Mouse (Mus musculus) embryonic facial prominence, embryonic 11.5 days (tissue): ENCODE measurements around the gene Ndufc1. TPM values are rescaled to one million over a fixed set of nuclear protein-coding genes. Genes with fewer than 3 reads are reported as not detected.
"Not testable (repeated sequence)": the region's sequence is repeated elsewhere in the genome, so short reads cannot be mapped to it uniquely, and the experiment has no call there.

Source experiments
- ATAC-seq: fragments of 200-750 bp; cut with Nextera tagmentation; replicated peaks from 2 replicates; pipeline ENCODE4 v1.8.0; 2017; ENCODE audit warnings: low read depth; ENCODE audit not compliant: insufficient number of reproducible peaks, low FRiP score, low TSS enrichment
- DNase-seq: peaks from one replicate; pipeline ENCODE4 v3.0.0-alpha.2; 2015; ENCODE audit warnings: low spot score
- H3K27ac ChIP-seq: fragments of 300-500 bp; sonication (generic); replicated peaks from 2 replicates; pipeline ENCODE4 v1.5.1; 2014; ENCODE audit warnings: mild to moderate bottlenecking, low read depth, low read length, control low read depth
- H3K27me3 ChIP-seq: fragments of 300-500 bp; sonication (generic); 2 replicates; pipeline ENCODE4 v1.6.1; 2014; ENCODE audit warnings: mild to moderate bottlenecking, low read length, moderate library complexity, mixed read lengths; ENCODE audit not compliant: control insufficient read depth, insufficient read depth
- H3K36me3 ChIP-seq: fragments of 300-500 bp; sonication (generic); replicated peaks from 2 replicates; pipeline ENCODE4 v1.6.1; 2014; ENCODE audit warnings: low read depth, mild to moderate bottlenecking, low read length, moderate library complexity, mixed read lengths; ENCODE audit not compliant: control insufficient read depth, insufficient read depth
- H3K4me1 ChIP-seq: fragments of 300-500 bp; sonication (generic); 2 replicates; pipeline ENCODE4 v1.6.1; 2014; ENCODE audit warnings: low read length, mixed read lengths; ENCODE audit not compliant: control insufficient read depth, insufficient read depth
- H3K4me2 ChIP-seq: fragments of 300-500 bp; sonication (generic); 2 replicates; pipeline ENCODE4 v1.6.1; 2014; ENCODE audit warnings: low read depth, mild to moderate bottlenecking, control low read depth, low read length, moderate library complexity
- H3K4me3 ChIP-seq: fragments of 300-500 bp; sonication (generic); 2 replicates; pipeline ENCODE4 v1.5.1; 2014; ENCODE audit warnings: low read depth, low read length, control low read depth
- H3K9ac ChIP-seq: fragments of 300-500 bp; sonication (generic); replicated peaks from 2 replicates; pipeline ENCODE4 v1.6.1; 2014; ENCODE audit warnings: mild to moderate bottlenecking, control low read depth, low read length
- H3K9me3 ChIP-seq: fragments of 300-500 bp; sonication (generic); replicated peaks from 2 replicates; pipeline ENCODE4 v1.6.1; 2016; ENCODE audit warnings: mild to moderate bottlenecking, low read length, inconsistent platforms, mixed read lengths; ENCODE audit not compliant: control insufficient read depth
- WGBS: fragments of 180-500 bp; shearing (Covaris S2); extraction: QIAGEN DNeasy Blood & Tissue Kit; methylation state at CpG from one replicate; pipeline ENCODE4 v1.1.7; 2014; 5-methylcytosine and 5-hydroxymethylcytosine counted together
- polyA plus RNA-seq: library from polyadenylated mRNA; unstranded; fragments of >200 nt; fragmentation: Nextera tagmentation; extraction: Ambion mirVana; gene quantifications from 2 replicates; pipeline ENCODE4 v1.2.1, GENCODE M21; 2014

The Ndufc1 gene
- polyA plus RNA-seq, 1 experiment from 2014 or later = 722 TPM

- Histone ChIP-seq H3K27me3 (no peaks in the 10 kb centered on the region), H3K9me3 (no peaks in the 10 kb centered on the region), H3K9ac (no peak overlapping the region), H3K4me2 (peak overlapping the region; percentile 29; the same call in 1 of the 2 replicates), H3K4me1 (no peaks in the 10 kb centered on the region), H3K4me3 (peak overlapping the region; percentile 63), H3K27ac (no peak overlapping the region), H3K36me3 (no peaks in the 10 kb centered on the region)
- no peak for ATAC-seq
- 16% methylated on average over 14 of the region's 14 CpGs for whole genome bisulfite sequencing
- no peak for DNase-seq
Measured at GRCm38 (mm10) chr3:51359558-51360307, 49.1 kb downstream of the Ndufc1 start.

- WGBS = under 1% methylated on average over 50 of the region's 50 CpGs
- DNase-seq (peak; percentile 92), ATAC-seq (peak; percentile 72)
- peak overlapping the region; percentile 78 for H3K4me2 ChIP-seq
- no peaks in the 10 kb centered on the region for H3K27me3 ChIP-seq
- H3K4me1 ChIP-seq = no peaks in the 10 kb centered on the region
- peak overlapping the region; percentile 67 for H3K9ac ChIP-seq
- no peaks in the 10 kb centered on the region for H3K9me3 ChIP-seq
- 0 out of 2 replicates have a peak overlapping the region, but pooled peaks have one; percentile 20 for H3K27ac ChIP-seq
- peak overlapping the region; percentile 63 for H3K4me3 ChIP-seq
- no peaks in the 10 kb centered on the region for H3K36me3 ChIP-seq
Measured at GRCm38 (mm10) chr3:51358660-51359557, 49.9 kb downstream of the Ndufc1 start.

- no peaks in the 10 kb centered on the region for H3K36me3 ChIP-seq
- DNase-seq (peak; percentile 86), ATAC-seq (peak; percentile 45; the same call in 1 of the 2 replicates)
- WGBS = 0% methylated on average over 15 of the region's 15 CpGs
- H3K27ac ChIP-seq = no peak overlapping the region
- H3K9me3 ChIP-seq = no peaks in the 10 kb centered on the region
- H3K4me1 ChIP-seq = no peaks in the 10 kb centered on the region
- peak overlapping the region; percentile 78 for H3K4me2 ChIP-seq
- H3K27me3 ChIP-seq = no peaks in the 10 kb centered on the region
- peak overlapping the region; percentile 26 for H3K9ac ChIP-seq
- H3K4me3 ChIP-seq = peak overlapping the region; percentile 63
Measured at GRCm38 (mm10) chr3:51358181-51358580, 50.6 kb downstream of the Ndufc1 start.

GRCm38 (mm10) chr3:51357624-51358023 is 51.2 kb downstream of the Ndufc1 start:
- H3K4me1 ChIP-seq = no peaks in the 10 kb centered on the region
- H3K36me3 ChIP-seq = no peaks in the 10 kb centered on the region
- ATAC-seq (no peak), DNase-seq (peak; percentile 63)
- H3K27me3 ChIP-seq = no peaks in the 10 kb centered on the region
- peak overlapping the region; percentile 35; the same call in 1 of the 2 replicates for H3K4me2 ChIP-seq
- WGBS = 6% methylated on average over 14 of the region's 14 CpGs
- no peaks in the 10 kb centered on the region for H3K9me3 ChIP-seq
- H3K27ac ChIP-seq = no peak overlapping the region
- peak overlapping the region; percentile 63 for H3K4me3 ChIP-seq
- H3K9ac ChIP-seq = peak overlapping the region; percentile 26

GRCm38 (mm10) chr3:51357078-51357477 is 51.7 kb downstream of the Ndufc1 start:
- DNase-seq (no peak), ATAC-seq (no peak)
- Histone ChIP-seq H3K4me1 (no peaks in the 10 kb centered on the region), H3K9me3 (no peaks in the 10 kb centered on the region), H3K4me2 (no peak overlapping the region), H3K4me3 (no peak overlapping the region), H3K36me3 (no peaks in the 10 kb centered on the region), H3K27me3 (no peaks in the 10 kb centered on the region), H3K27ac (no peak overlapping the region), H3K9ac (no peak overlapping the region)
- WGBS = 53% methylated on average over 5 of the region's 5 CpGs

- not testable (repeated sequence) for H3K4me1 ChIP-seq, H3K27me3 ChIP-seq, H3K4me3 ChIP-seq, H3K27ac ChIP-seq, H3K36me3 ChIP-seq, H3K4me2 ChIP-seq, ATAC-seq, H3K9ac ChIP-seq, H3K9me3 ChIP-seq, DNase-seq
- WGBS = 85% methylated on average over 6 of the region's 6 CpGs
Measured at GRCm38 (mm10) chr3:51354956-51355355, 53.8 kb downstream of the Ndufc1 start.
